Mouse (Mus musculus) midbrain, embryonic 11.5 days (tissue): ENCODE data around the gene Ntf3. TPM values are rescaled to one million over a fixed set of nuclear protein-coding genes. Genes with fewer than 3 reads are reported as not detected.

ENCODE experiments used
- ATAC-seq: fragments of 200-750 bp; cut with Nextera tagmentation; 2 replicates; pipeline ENCODE4 v1.8.0; 2017; ENCODE audit warnings: moderate TSS enrichment, moderate library complexity; ENCODE audit not compliant: low FRiP score
- DNase-seq: peaks from one replicate; pipeline ENCODE4 v3.0.0; 2015; ENCODE audit warnings: low spot score; ENCODE audit errors: missing footprints
- H3K27ac ChIP-seq: fragments of 300-500 bp; sonication (generic); 2 replicates; pipeline ENCODE4 v1.5.1; 2014; ENCODE audit warnings: low read depth, low read length
- H3K27me3 ChIP-seq: fragments of 300-500 bp; sonication (generic); 2 replicates; pipeline ENCODE4 v1.6.1; 2014; ENCODE audit warnings: mild to moderate bottlenecking, low read length, moderate library complexity, mixed read lengths; ENCODE audit not compliant: control insufficient read depth, insufficient read depth
- H3K36me3 ChIP-seq: fragments of 300-500 bp; sonication (generic); 2 replicates; pipeline ENCODE4 v1.6.1; 2014; ENCODE audit warnings: mild to moderate bottlenecking, low read length, moderate library complexity, mixed read lengths; ENCODE audit not compliant: control insufficient read depth, insufficient read depth
- H3K4me1 ChIP-seq: fragments of 300-500 bp; sonication (generic); 2 replicates; pipeline ENCODE4 v1.6.1; 2014; ENCODE audit warnings: low read length; ENCODE audit not compliant: control insufficient read depth, insufficient read depth
- H3K4me2 ChIP-seq: fragments of 300-500 bp; sonication (generic); 2 replicates; pipeline ENCODE4 v1.6.1; 2014; ENCODE audit warnings: mild to moderate bottlenecking, moderate library complexity
- H3K4me3 ChIP-seq: fragments of 300-500 bp; sonication (generic); 2 replicates; pipeline ENCODE4 v1.5.1; 2014; ENCODE audit warnings: low read depth, low read length
- H3K9ac ChIP-seq: fragments of 300-500 bp; sonication (generic); 2 replicates; pipeline ENCODE4 v1.6.1; 2014; ENCODE audit warnings: low read length
- H3K9me3 ChIP-seq: fragments of 300-500 bp; sonication (generic); 2 replicates; pipeline ENCODE4 v1.6.1; 2016; ENCODE audit warnings: low read length; ENCODE audit not compliant: control insufficient read depth
- WGBS: fragments of 180-500 bp; shearing (Covaris S2); extraction: QIAGEN DNeasy Blood & Tissue Kit; methylation state at CpG from one replicate; pipeline ENCODE4 v1.1.7; 2014; 5-methylcytosine and 5-hydroxymethylcytosine counted together
- polyA plus RNA-seq: library from polyadenylated mRNA; unstranded; fragments of >200 nt; fragmentation: Nextera tagmentation; extraction: Ambion mirVana; gene quantifications from 2 replicates; pipeline ENCODE4 v1.2.1, GENCODE M21; 2014

The Ntf3 gene
- polyA plus RNA-seq, 1 experiment from 2014 or later = 4.0 TPM

DNA sequence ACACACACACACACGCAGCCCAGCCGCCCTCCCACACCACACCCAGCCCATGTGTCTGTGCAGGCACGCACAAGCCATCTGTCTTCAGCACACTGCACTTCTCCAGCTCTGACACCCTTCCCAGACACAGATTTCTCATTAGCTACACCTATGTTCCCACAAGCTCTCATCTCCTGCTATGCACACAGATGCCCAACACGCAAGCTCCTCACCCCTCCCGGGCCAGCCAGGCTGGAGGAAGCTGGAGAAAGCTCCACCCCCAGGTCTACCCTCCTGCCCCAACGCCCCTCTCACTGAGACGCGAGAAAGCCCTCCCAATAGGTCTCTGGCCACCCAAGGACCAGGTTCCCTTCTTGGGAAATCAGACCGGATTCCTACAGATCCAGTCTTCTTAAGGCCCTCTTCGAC lies 4.4 kb downstream of the Ntf3 start:
- no peaks in the 10 kb centered on the region for H3K36me3 ChIP-seq
- no peak overlapping the region for H3K9ac ChIP-seq
- no peaks in the 10 kb centered on the region for H3K9me3 ChIP-seq
- WGBS = 8% methylated on average over 10 of the region's 10 CpGs
- ATAC-seq (0 out of 2 replicates have a peak, but pooled peaks have one; percentile 8), DNase-seq (peak; percentile 93)
- H3K27me3 ChIP-seq = peaks cover 51% of the 10 kb centered on the region
- peaks cover 28% of the 10 kb centered on the region for H3K4me1 ChIP-seq
- no peak overlapping the region for H3K27ac ChIP-seq
- H3K4me2 ChIP-seq = peak overlapping the region; percentile 74
- H3K4me3 ChIP-seq = peak overlapping the region; percentile 41; the same call in 1 of the 2 replicates

DNA sequence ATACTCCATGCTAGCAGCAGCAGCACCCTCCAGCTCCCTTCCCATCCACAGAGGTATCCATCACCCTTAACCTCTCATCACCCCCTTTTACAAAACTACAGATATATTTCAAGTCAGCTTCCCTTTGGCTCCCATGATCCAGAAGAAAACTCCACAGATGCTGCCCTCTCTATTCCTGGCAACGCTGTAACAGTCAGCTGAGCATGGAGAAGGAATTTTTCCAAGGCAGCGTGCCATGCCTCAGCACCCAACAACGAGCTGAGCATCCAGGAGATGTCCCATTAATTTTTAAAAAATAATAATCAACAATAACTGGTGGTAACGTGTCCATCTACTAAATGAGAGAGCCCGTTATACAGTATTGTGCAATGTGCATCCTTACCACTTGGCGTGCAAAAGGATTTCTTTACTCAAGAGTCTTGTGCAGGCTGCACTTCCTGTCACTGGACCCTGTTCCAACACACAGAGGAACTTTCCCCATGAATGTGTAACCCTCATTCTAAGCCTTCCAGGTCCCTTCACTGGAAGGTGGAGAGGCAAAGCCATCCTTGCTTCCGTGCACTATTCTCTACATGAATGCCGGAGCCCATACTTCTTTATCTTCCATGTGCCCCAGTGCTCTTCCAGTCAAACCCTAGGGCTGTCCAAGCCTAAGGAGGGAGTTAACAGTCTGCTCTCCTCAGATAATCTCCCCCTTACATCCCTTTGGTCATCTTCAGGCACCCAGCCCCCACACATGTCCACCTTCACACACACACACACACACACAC lies 5.0 kb downstream of the Ntf3 start:
- H3K4me2 ChIP-seq = peak overlapping the region; percentile 74
- H3K4me3 ChIP-seq = no peak overlapping the region
- H3K27ac ChIP-seq = no peak overlapping the region
- H3K27me3 ChIP-seq = peaks cover 50% of the 10 kb centered on the region
- WGBS = 64% methylated on average over 8 of the region's 8 CpGs
- DNase-seq = peak; percentile 88
- H3K9me3 ChIP-seq = no peaks in the 10 kb centered on the region
- no peak for ATAC-seq
- peaks cover 24% of the 10 kb centered on the region for H3K4me1 ChIP-seq
- no peaks in the 10 kb centered on the region for H3K36me3 ChIP-seq
- H3K9ac ChIP-seq = no peak overlapping the region

DNA sequence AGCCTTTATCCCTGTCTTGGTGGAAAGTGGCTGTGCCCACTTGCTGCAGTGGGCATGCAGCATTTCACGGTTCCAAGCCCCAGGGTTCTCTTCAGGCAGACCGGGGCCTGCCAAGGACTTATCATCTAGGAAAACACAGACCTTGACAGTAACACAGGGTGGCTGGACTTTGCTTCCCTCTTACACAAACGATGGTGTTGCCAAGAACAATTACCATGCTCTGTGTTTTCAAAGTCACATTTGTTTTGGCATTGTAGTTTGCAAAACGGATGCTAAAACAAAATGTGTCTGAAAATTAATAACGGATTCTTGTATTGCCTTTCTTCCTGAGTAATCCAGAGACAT lies 6.7 kb downstream of the Ntf3 start:
- Histone ChIP-seq H3K4me2 (no peak overlapping the region), H3K9me3 (no peaks in the 10 kb centered on the region), H3K36me3 (no peaks in the 10 kb centered on the region), H3K27ac (no peak overlapping the region), H3K4me1 (peaks cover 18% of the 10 kb centered on the region), H3K9ac (no peak overlapping the region), H3K4me3 (no peak overlapping the region), H3K27me3 (peaks cover 34% of the 10 kb centered on the region)
- no peak for ATAC-seq
- no peak for DNase-seq
- WGBS = 74% methylated on average over 5 of the region's 5 CpGs

DNA sequence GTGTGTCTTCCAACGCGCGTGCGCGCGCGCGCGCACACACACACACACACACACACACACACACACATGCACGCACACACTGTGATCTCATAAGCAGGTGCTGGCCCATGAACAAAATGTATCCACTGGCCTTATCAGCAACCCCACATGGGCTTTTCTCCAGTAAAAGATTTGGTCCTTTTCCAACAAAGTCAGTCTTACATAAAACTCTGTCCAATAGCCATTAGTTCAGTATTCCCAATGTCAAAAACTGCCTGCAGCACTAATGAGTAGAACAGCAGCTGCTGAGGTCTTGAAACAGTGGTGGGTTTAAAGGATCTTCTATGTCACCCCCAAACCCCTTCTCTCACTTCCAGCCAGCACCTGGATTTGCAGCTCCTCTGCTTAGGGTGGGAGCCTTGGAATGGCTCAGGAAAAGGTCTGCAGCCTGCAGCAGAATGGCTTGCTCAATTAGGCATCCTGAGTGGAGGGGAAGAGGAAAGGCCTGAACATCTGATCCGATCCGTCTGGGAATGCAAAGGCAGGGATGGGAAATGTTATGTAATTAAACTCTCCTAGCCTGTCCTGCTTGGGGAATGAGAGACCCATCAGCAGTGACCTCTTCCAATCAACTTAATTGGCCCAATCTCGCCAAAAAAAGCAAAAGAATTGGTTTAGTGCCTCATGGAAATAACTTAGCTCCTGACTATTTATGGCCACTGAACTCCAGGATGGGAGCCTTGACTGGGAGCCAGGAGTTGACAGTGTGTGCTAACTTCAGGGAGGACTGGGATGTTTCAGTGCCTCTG lies 7.2 kb downstream of the Ntf3 start:
- 89% methylated on average over 13 of the region's 13 CpGs for WGBS
- ATAC-seq = no peak
- no peak for DNase-seq
- Histone ChIP-seq H3K36me3 (no peaks in the 10 kb centered on the region), H3K27me3 (peaks cover 28% of the 10 kb centered on the region), H3K4me1 (peaks cover 17% of the 10 kb centered on the region), H3K27ac (no peak overlapping the region), H3K9ac (no peak overlapping the region), H3K4me3 (no peak overlapping the region), H3K4me2 (no peak overlapping the region), H3K9me3 (no peaks in the 10 kb centered on the region)

DNA sequence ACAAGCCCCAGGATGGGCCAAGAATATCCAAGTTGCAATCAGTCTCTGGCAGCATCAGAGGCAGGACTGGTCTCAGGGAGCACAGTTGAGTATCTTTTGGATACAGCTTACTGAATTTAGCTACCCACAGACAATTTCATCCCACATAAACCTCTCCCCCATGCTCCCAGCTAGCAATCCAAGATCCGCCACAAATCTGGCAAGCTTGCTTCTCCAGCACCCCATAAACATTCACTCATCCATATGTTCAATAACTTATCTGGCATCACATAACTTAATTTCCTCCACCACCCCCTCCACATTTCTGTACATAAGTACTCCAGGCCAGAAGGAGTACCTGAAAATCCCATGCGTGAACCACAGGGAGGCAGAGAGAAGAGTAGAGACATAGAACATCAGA lies 10.8 kb downstream of the Ntf3 start:
- Histone ChIP-seq H3K4me2 (no peak overlapping the region), H3K4me3 (no peak overlapping the region), H3K27ac (no peak overlapping the region), H3K4me1 (no peaks in the 10 kb centered on the region), H3K27me3 (no peaks in the 10 kb centered on the region), H3K9ac (no peak overlapping the region), H3K36me3 (no peaks in the 10 kb centered on the region), H3K9me3 (no peaks in the 10 kb centered on the region)
- DNase-seq = no peak
- ATAC-seq = no peak
- WGBS = 89% methylated on average over 2 of the region's 2 CpGs

DNA sequence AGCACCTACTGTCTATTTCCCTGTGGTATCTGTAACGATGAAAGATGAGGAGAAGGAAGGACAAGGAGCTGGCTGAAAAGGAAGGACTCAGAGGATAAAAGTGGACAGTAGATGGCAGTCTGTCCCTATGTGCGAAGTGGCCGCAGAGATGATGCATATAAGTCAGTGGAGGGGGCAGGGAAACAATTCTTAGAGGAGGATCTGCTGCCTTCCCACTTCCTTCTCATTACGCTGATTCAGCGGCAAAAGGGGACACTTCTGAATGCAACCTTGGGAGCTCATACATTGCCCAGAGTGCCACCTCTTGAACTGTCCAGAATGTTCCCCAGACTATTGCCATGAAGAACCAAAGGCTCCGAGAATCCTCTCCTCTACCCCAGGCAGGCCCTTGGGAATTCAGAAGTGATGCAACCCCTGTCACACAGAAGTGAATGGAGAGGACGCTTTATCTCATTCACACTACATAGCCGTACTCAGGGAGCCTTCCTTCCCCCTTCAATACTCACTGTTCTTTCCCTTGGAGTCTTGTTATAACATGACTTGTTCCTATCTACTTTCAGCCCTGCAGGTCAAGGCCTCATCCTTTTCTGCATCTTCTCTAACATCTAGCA lies 12.2 kb downstream of the Ntf3 start:
- Histone ChIP-seq H3K9ac (no peak overlapping the region), H3K4me3 (no peak overlapping the region), H3K27ac (no peak overlapping the region), H3K36me3 (no peaks in the 10 kb centered on the region), H3K4me2 (no peak overlapping the region), H3K9me3 (no peaks in the 10 kb centered on the region), H3K27me3 (no peaks in the 10 kb centered on the region), H3K4me1 (no peaks in the 10 kb centered on the region)
- 0 out of 2 replicates have a peak, but pooled peaks have one; percentile 19 for ATAC-seq
- no peak for DNase-seq
- 46% methylated on average over 8 of the region's 8 CpGs for WGBS

DNA sequence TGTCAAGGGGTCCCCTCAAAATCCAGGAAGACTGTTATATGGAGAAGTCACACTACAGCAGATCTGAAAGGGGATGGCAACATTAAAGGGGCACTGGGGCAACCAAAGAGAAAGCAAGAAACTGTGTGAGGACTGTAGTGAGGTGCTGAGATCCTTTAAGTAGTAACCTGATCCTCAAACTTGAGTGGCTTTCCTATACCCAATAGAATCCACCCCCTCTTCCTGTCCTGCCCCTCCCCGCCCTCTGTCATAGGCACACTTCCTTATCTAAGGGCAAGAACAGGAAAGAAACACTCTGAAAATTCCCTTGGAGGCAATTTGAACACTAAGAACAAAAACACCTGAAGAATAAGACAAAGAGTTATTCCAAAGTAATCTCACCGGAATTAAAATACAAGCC lies 13.6 kb downstream of the Ntf3 start:
- no peaks in the 10 kb centered on the region for H3K9me3 ChIP-seq
- H3K9ac ChIP-seq = no peak overlapping the region
- WGBS = 71% methylated on average over 2 of the region's 2 CpGs
- H3K4me3 ChIP-seq = no peak overlapping the region
- no peaks in the 10 kb centered on the region for H3K4me1 ChIP-seq
- no peak overlapping the region for H3K27ac ChIP-seq
- no peak for ATAC-seq
- DNase-seq = peak; percentile 44
- no peak overlapping the region for H3K4me2 ChIP-seq
- no peaks in the 10 kb centered on the region for H3K36me3 ChIP-seq
- H3K27me3 ChIP-seq = no peaks in the 10 kb centered on the region

DNA sequence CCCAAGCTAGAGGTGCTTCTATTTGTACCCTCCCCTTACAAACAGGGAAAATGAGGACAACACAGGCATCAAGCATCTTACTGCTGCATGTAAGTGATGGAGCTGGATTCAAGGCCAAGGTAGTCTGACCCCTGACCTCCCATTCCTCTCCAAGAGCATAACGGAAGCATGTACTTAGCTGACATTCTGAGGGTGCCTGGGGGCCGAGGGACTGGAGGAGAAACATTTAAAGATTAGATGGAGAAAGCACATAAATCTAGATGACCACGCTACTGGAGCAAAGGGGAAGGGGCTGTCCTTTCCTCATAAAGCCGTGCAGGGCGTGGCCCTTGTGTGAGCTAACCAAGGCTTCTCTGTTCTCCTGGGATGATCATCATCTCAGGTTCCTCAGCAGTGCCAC lies 23.1 kb downstream of the Ntf3 start:
- no peak overlapping the region for H3K4me2 ChIP-seq
- 87% methylated on average over 5 of the region's 5 CpGs for WGBS
- no peaks in the 10 kb centered on the region for H3K9me3 ChIP-seq
- no peak overlapping the region for H3K9ac ChIP-seq
- H3K36me3 ChIP-seq = no peaks in the 10 kb centered on the region
- no peak overlapping the region for H3K27ac ChIP-seq
- no peak for ATAC-seq
- H3K4me3 ChIP-seq = no peak overlapping the region
- no peak for DNase-seq
- H3K4me1 ChIP-seq = no peaks in the 10 kb centered on the region
- no peaks in the 10 kb centered on the region for H3K27me3 ChIP-seq

DNA sequence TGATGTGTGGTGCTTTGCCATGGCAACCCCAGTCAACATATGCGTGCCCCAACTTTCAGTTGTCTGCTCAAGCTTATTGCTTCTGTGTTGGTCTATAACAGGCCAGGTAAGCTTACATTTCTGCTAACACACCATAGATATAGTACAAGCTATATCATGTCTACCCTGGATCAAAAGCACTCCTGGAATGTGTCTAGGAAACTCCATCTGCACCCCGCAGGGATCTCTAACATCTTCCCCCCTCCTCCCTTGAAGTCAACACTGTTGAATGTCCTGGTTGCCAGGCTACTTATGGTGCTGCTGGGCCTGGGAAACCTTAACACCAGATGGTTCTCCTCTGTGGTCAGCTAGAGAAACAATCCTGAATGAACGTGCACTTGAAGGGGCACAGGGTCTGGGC lies 24.0 kb downstream of the Ntf3 start:
- no peak for DNase-seq
- 78% methylated on average over 3 of the region's 3 CpGs for WGBS
- ATAC-seq = no peak
- no peak overlapping the region for H3K4me2 ChIP-seq
- no peaks in the 10 kb centered on the region for H3K27me3 ChIP-seq
- H3K36me3 ChIP-seq = no peaks in the 10 kb centered on the region
- no peak overlapping the region for H3K9ac ChIP-seq
- H3K4me3 ChIP-seq = no peak overlapping the region
- no peaks in the 10 kb centered on the region for H3K4me1 ChIP-seq
- no peaks in the 10 kb centered on the region for H3K9me3 ChIP-seq
- no peak overlapping the region for H3K27ac ChIP-seq
